Mouse (Mus musculus) CD4-positive, CD25-positive, alpha-beta regulatory T cell, adult 2 months (primary cell): Measurements from ENCODE around the gene Focad.

Experiments used
- DNase-seq: peaks from one replicate; pipeline ENCODE4 v3.0.0-alpha.2; 2012; ENCODE audit warnings: low read depth, low spot score

Gene Focad

GRCm38 (mm10) chr4:88448976-88449375, 354.5 kb downstream of the Focad start:
- DNase-seq, result no peak

DNA sequence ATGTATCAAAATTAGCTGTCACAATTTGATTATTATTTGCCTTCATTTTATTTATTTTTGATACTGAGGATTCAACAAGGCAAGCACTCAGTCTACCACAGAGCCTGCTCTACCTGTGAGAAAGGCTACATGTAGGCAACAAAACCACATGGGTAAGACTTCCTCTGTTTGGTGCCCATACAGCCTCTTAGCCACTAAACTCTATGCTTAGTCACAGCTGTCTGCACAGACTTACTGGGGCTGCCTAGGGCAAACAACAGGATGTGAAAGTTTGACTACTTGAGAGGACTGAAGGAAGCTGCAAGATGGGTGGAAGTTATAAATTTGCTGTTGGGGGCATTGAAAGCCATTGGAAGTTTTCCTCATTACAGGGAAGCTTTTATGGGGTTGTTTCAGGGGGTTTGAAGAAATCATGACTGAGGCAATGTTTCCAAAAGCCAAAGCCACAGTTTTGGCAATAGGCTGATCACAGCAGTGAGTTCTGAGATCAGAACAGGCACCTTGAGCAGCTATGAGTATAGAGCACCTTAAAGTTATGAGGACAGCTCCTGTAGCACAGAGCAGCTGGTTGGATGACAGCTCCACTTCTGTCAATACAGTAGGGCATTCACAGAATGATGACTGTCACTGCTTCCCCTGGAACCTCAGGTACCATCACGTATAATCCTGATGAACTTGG, 355.8 kb downstream of the Focad start:
- DNase-seq, result peak; percentile 38

- no peak for DNase-seq
Observed at GRCm38 (mm10) chr4:88458093-88458492, 363.7 kb downstream of the Focad start.

- no peak for DNase-seq
Observed at GRCm38 (mm10) chr4:88458673-88459072, 364.2 kb downstream of the Focad start.
